Mouse (Mus musculus): ENCODE measurements around the gene Cox8a. TPM values are rescaled to one million over a fixed set of nuclear protein-coding genes. Genes with fewer than 3 reads are reported as not detected.

Cox8a gene
- total RNA-seq, 2 experiments from 2014 or later, result 563 to 854 TPM

Other genes with a start within 250 kb of the Cox8a start
- gene Ppp1r14b, start 242.6 kb downstream of the Cox8a start, total RNA-seq (2014; fragmentation: Nextera tagmentation), result 194 and 276 TPM in 2 replicates
- gene Ppp1r14b, start 242.6 kb downstream of the Cox8a start, total RNA-seq (2017), result 94.5 and 105 TPM in 2 replicates
- gene Plcb3, start 241.1 kb downstream of the Cox8a start, total RNA-seq (2014; fragmentation: Nextera tagmentation), result 8.0 and 14.6 TPM in 2 replicates
- gene Plcb3, start 241.1 kb downstream of the Cox8a start, total RNA-seq (2017), result 7.1 and 10.9 TPM in 2 replicates
- gene Fkbp2, start 237.1 kb downstream of the Cox8a start, total RNA-seq (2014; fragmentation: Nextera tagmentation), result 98.9 and 160 TPM in 2 replicates
- gene Fkbp2, start 237.1 kb downstream of the Cox8a start, total RNA-seq (2017), result 173 and 197 TPM in 2 replicates
- gene Vegfb, start 230.0 kb downstream of the Cox8a start, total RNA-seq (2014; fragmentation: Nextera tagmentation), result 27.6 and 35.2 TPM in 2 replicates
- gene Vegfb, start 230.0 kb downstream of the Cox8a start, total RNA-seq (2017), result 6.2 and 7.4 TPM in 2 replicates
- 6.4 and 16.5 TPM in 2 replicates for gene Dnajc4, start 225.0 kb downstream of the Cox8a start, total RNA-seq (2014; fragmentation: Nextera tagmentation)
- 7.9 and 11.8 TPM in 2 replicates for gene Dnajc4, start 225.0 kb downstream of the Cox8a start, total RNA-seq (2017)
- gene Nudt22, start 221.5 kb downstream of the Cox8a start, total RNA-seq (2014; fragmentation: Nextera tagmentation), result 8.5 and 14.4 TPM in 2 replicates
- 3.4 and 14.5 TPM in 2 replicates for gene Nudt22, start 221.5 kb downstream of the Cox8a start, total RNA-seq (2017)
- gene Trpt1, start 221.5 kb downstream of the Cox8a start, total RNA-seq (2014; fragmentation: Nextera tagmentation), result 3.0 TPM in 1 of 2 replicates, not detected in the other
- 0.21 and 0.60 TPM in 2 replicates for gene Trpt1, start 221.5 kb downstream of the Cox8a start, total RNA-seq (2017)
- 103 and 119 TPM in 2 replicates for gene Fermt3, start 198.1 kb downstream of the Cox8a start, total RNA-seq (2014; fragmentation: Nextera tagmentation)
- gene Fermt3, start 198.1 kb downstream of the Cox8a start, total RNA-seq (2017), result 182 and 230 TPM in 2 replicates
- gene Stip1, start 177.6 kb downstream of the Cox8a start, total RNA-seq (2014; fragmentation: Nextera tagmentation), result 162 and 187 TPM in 2 replicates
- 246 and 270 TPM in 2 replicates for gene Stip1, start 177.6 kb downstream of the Cox8a start, total RNA-seq (2017)
- gene Macrod1, start 160.8 kb downstream of the Cox8a start, total RNA-seq (2014; fragmentation: Nextera tagmentation), result 7.8 and 13.6 TPM in 2 replicates
- 4.5 and 6.3 TPM in 2 replicates for gene Macrod1, start 160.8 kb downstream of the Cox8a start, total RNA-seq (2017)
- gene Flrt1, start 111.9 kb downstream of the Cox8a start, total RNA-seq (2014; fragmentation: Nextera tagmentation), result not detected in 2 replicates
- not detected in 2 replicates for gene Flrt1, start 111.9 kb downstream of the Cox8a start, total RNA-seq (2017)
- gene Otub1, start 11.3 kb downstream of the Cox8a start, total RNA-seq (2014; fragmentation: Nextera tagmentation), result 61.0 and 61.2 TPM in 2 replicates
- gene Otub1, start 11.3 kb downstream of the Cox8a start, total RNA-seq (2017), result 63.0 and 69.0 TPM in 2 replicates
- 67.4 and 72.3 TPM in 2 replicates for gene Naa40, start 23.6 kb upstream of the Cox8a start, total RNA-seq (2014; fragmentation: Nextera tagmentation)
- 42.9 and 49.3 TPM in 2 replicates for gene Naa40, start 23.6 kb upstream of the Cox8a start, total RNA-seq (2017)
- gene Rcor2, start 49.7 kb upstream of the Cox8a start, total RNA-seq (2014; fragmentation: Nextera tagmentation), result 3.1 and 6.9 TPM in 2 replicates
- gene Rcor2, start 49.7 kb upstream of the Cox8a start, total RNA-seq (2017), result 3.4 and 5.2 TPM in 2 replicates
- 48.7 and 85.8 TPM in 2 replicates for gene Mark2, start 124.2 kb upstream of the Cox8a start, total RNA-seq (2014; fragmentation: Nextera tagmentation)
- gene Mark2, start 124.2 kb upstream of the Cox8a start, total RNA-seq (2017), result 17.8 and 21.2 TPM in 2 replicates
- 19.2 and 19.8 TPM in 2 replicates for gene Spindoc, start 165.4 kb upstream of the Cox8a start, total RNA-seq (2014; fragmentation: Nextera tagmentation)
- 4.7 and 4.9 TPM in 2 replicates for gene Spindoc, start 165.4 kb upstream of the Cox8a start, total RNA-seq (2017)
- gene 2700081O15Rik, start 200.0 kb upstream of the Cox8a start, total RNA-seq (2014; fragmentation: Nextera tagmentation), result 1.5 and 3.1 TPM in 2 replicates
- 1.2 and 1.6 TPM in 2 replicates for gene 2700081O15Rik, start 200.0 kb upstream of the Cox8a start, total RNA-seq (2017)

Data from granulocyte monocyte progenitor cell, adult 5-6 weeks (primary cell).